Mouse (Mus musculus): ENCODE results near the gene Aqp3. TPM values are rescaled to one million over a fixed set of nuclear protein-coding genes. Genes with fewer than 3 reads are reported as not detected.
A peak's percentile ranks its signal among the peaks of the same experiment; 100 is the strongest.

Gene Aqp3
- total and polyA plus RNA-seq, 3 experiments: not detected

- H3K27ac ChIP-seq (ENCODE audit: insufficient read depth, low read depth): no peak overlapping the region
- TF ChIP-seq MAFK (IDR thresholded peaks at IDR 0.05; ENCODE audit: insufficient replicate concordance, low read length): no peak
- no peak for TF ChIP-seq KAT2A (IDR thresholded peaks at IDR 0.05; ENCODE audit: insufficient replicate concordance, low read length)
- TF ChIP-seq TCF12 (IDR thresholded peaks at IDR 0.05; ENCODE audit: low read depth, low read length): no peak
- no peak for TF ChIP-seq ZC3H11A (IDR thresholded peaks at IDR 0.05; ENCODE audit: low read depth, low read length)
- TF ChIP-seq ELF1 (IDR thresholded peaks at IDR 0.05; ENCODE audit: low read depth, low read length): no peak
- no peak for TF ChIP-seq CHD1 (IDR thresholded peaks at IDR 0.05; ENCODE audit: low read depth, low read length)
- TF ChIP-seq CTCF (conservative IDR thresholded peaks at IDR 0.05 in 1 of 2, IDR thresholded peaks at IDR 0.05 in 1 of 2; ENCODE audit: low read depth in 2 of 2, low read length in 2 of 2): no peak
- TF ChIP-seq BHLHE40 (IDR thresholded peaks at IDR 0.05; ENCODE audit: low read depth, low read length): no peak
- no peak for TF ChIP-seq ZNF384 (IDR thresholded peaks at IDR 0.05; ENCODE audit: low read depth, low read length)
- no peak for TF ChIP-seq MAZ (IDR thresholded peaks at IDR 0.05; ENCODE audit: low read depth, low read length)
- H3K4me2 ChIP-seq (ENCODE audit: insufficient read depth, low read depth, poor library complexity, severe bottlenecking): no peak overlapping the region
- H3K36me3 ChIP-seq (replicated peaks in 1 of 2; ENCODE audit: control insufficient read depth in 1 of 2, insufficient read depth in 1 of 2, low read length in 1 of 2): no peaks in the 10 kb centered on the region
- H3K9me3 ChIP-seq (replicated peaks; ENCODE audit: low read length): no peaks in the 10 kb centered on the region
- H3K4me1 ChIP-seq (ENCODE audit: control insufficient read depth in 1 of 2, insufficient read depth in 2 of 2): peaks cover 0 to 10% of the 10 kb centered on the region in 2 experiments; a peak in 2 of 4 replicates
- H3K79me2 ChIP-seq (replicated peaks; ENCODE audit: control insufficient read depth, extremely low read depth, insufficient read depth, poor library complexity, severe bottlenecking): peaks cover 12% of the 10 kb centered on the region
- dilution Hi-C loops (cut with MboI; ENCODE audit: extremely low pct_ligation_motif_present, extremely low pct_unique_long_range_greater_than_20kb, low sequenced_read_pairs) (no loop called here), in situ Hi-C loops (cut with MboI; ENCODE audit: low pct_ligation_motif_present, low pct_unique_long_range_greater_than_20kb, low sequenced_read_pairs) (loop anchor here (5.0 kb wide), 1 partner anchor 35 kb away; no protein-coding TSS in a partner anchor)
- DNase-seq (ENCODE audit: extremely low read depth): no peak
- H3K27me3 ChIP-seq (replicated peaks): no peaks in the 10 kb centered on the region
- H3K4me3 ChIP-seq (replicated peaks in 1 of 3; ENCODE audit: low read depth in 2 of 3, low read length in 2 of 3, poor library complexity in 1 of 3): no peak overlapping the region
- H3K9ac ChIP-seq (ENCODE audit: insufficient read depth, low read depth): no peak overlapping the region
Observed at GRCm38 (mm10) chr4:41132471-41132870, 34.5 kb upstream of the Aqp3 start.

GRCm38 (mm10) chr4:41129836-41130235 is 31.9 kb upstream of the Aqp3 start:
- Histone ChIP-seq H3K4me1 (ENCODE audit: control insufficient read depth in 1 of 2, insufficient read depth in 2 of 2) (peaks cover 0 to 6% of the 10 kb centered on the region in 2 experiments; a peak in 2 of 4 replicates), H3K9ac (ENCODE audit: insufficient read depth, low read depth) (no peak overlapping the region), H3K27me3 (replicated peaks) (no peaks in the 10 kb centered on the region), H3K4me2 (ENCODE audit: insufficient read depth, low read depth, poor library complexity, severe bottlenecking) (no peak overlapping the region), H3K79me2 (replicated peaks; ENCODE audit: control insufficient read depth, extremely low read depth, insufficient read depth, poor library complexity, severe bottlenecking) (no peaks in the 10 kb centered on the region), H3K36me3 (replicated peaks in 1 of 2; ENCODE audit: control insufficient read depth in 1 of 2, insufficient read depth in 1 of 2, low read length in 1 of 2) (no peaks in the 10 kb centered on the region), H3K9me3 (replicated peaks; ENCODE audit: low read length) (no peaks in the 10 kb centered on the region), H3K4me3 (replicated peaks in 1 of 3; ENCODE audit: low read depth in 2 of 3, low read length in 2 of 3, poor library complexity in 1 of 3) (no peak overlapping the region), H3K27ac (ENCODE audit: insufficient read depth, low read depth) (no peak overlapping the region)
- in situ Hi-C loops (cut with MboI; ENCODE audit: low pct_ligation_motif_present, low pct_unique_long_range_greater_than_20kb, low sequenced_read_pairs): loop anchor here (5.0 kb wide), 1 partner anchor 37 kb away; no protein-coding TSS in a partner anchor
- dilution Hi-C loops (cut with MboI; ENCODE audit: extremely low pct_ligation_motif_present, extremely low pct_unique_long_range_greater_than_20kb, low sequenced_read_pairs): no loop called here
- no peak for DNase-seq (ENCODE audit: extremely low read depth)
- TF ChIP-seq ZNF384 (IDR thresholded peaks at IDR 0.05; ENCODE audit: low read depth, low read length) (no peak), MAFK (IDR thresholded peaks at IDR 0.05; ENCODE audit: insufficient replicate concordance, low read length) (no peak)

- H3K4me3 ChIP-seq (replicated peaks in 1 of 3; ENCODE audit: low read depth in 2 of 3, low read length in 2 of 3, poor library complexity in 1 of 3): no peak overlapping the region
- no peak overlapping the region for H3K9ac ChIP-seq (ENCODE audit: insufficient read depth, low read depth)
Observed at GRCm38 (mm10) chr4:41129406-41129805, 31.4 kb upstream of the Aqp3 start.

More at GRCm38 (mm10) chr4:41129406-41129805, 31.4 kb upstream of the Aqp3 start:
- in situ Hi-C loops (cut with MboI; ENCODE audit: low pct_ligation_motif_present, low pct_unique_long_range_greater_than_20kb, low sequenced_read_pairs): no loop called here
- H3K27ac ChIP-seq (ENCODE audit: insufficient read depth, low read depth): no peak overlapping the region
- dilution Hi-C loops (cut with MboI; ENCODE audit: extremely low pct_ligation_motif_present, extremely low pct_unique_long_range_greater_than_20kb, low sequenced_read_pairs): no loop called here
- H3K79me2 ChIP-seq (replicated peaks; ENCODE audit: control insufficient read depth, extremely low read depth, insufficient read depth, poor library complexity, severe bottlenecking): no peaks in the 10 kb centered on the region
- no peaks in the 10 kb centered on the region for H3K9me3 ChIP-seq (replicated peaks; ENCODE audit: low read length)
- peak; percentile 75 for DNase-seq (ENCODE audit: extremely low read depth)
- H3K27me3 ChIP-seq (replicated peaks): no peaks in the 10 kb centered on the region
- no peak overlapping the region for H3K4me2 ChIP-seq (ENCODE audit: insufficient read depth, low read depth, poor library complexity, severe bottlenecking)
- TF ChIP-seq CTCF (conservative IDR thresholded peaks at IDR 0.05 in 1 of 2, IDR thresholded peaks at IDR 0.05 in 1 of 2; ENCODE audit: low read depth in 2 of 2, low read length in 2 of 2): peak; percentile 56 to 96; a peak in 3 of 4 replicates
- TF ChIP-seq MAFK (IDR thresholded peaks at IDR 0.05; ENCODE audit: insufficient replicate concordance, low read length): no peak
- peak; percentile 61 for TF ChIP-seq ZC3H11A (IDR thresholded peaks at IDR 0.05; ENCODE audit: low read depth, low read length)
- no peak for TF ChIP-seq IRF4 (IDR thresholded peaks at IDR 0.05; ENCODE audit: low read depth, low read length)
- no peak for TF ChIP-seq JUN (IDR thresholded peaks at IDR 0.05; ENCODE audit: insufficient read depth, low read depth, low read length)
- no peak for TF ChIP-seq TCF12 (IDR thresholded peaks at IDR 0.05; ENCODE audit: low read depth, low read length)
- TF ChIP-seq E2F4 (IDR thresholded peaks at IDR 0.05; ENCODE audit: insufficient replicate concordance, low read depth, low read length): no peak
- peak; percentile 99 for TF ChIP-seq RAD21 (IDR thresholded peaks at IDR 0.05; ENCODE audit: low read depth, low read length)
- TF ChIP-seq BHLHE40 (IDR thresholded peaks at IDR 0.05; ENCODE audit: low read depth, low read length): no peak
- TF ChIP-seq MAZ (IDR thresholded peaks at IDR 0.05; ENCODE audit: low read depth, low read length): no peak
- no peak for TF ChIP-seq POLR2A (IDR thresholded peaks at IDR 0.05; ENCODE audit: low read depth, low read length)
- TF ChIP-seq SMC3 (IDR thresholded peaks at IDR 0.05; ENCODE audit: low read depth, low read length): peak; percentile 90
- no peaks in the 10 kb centered on the region for H3K36me3 ChIP-seq (replicated peaks in 1 of 2; ENCODE audit: control insufficient read depth in 1 of 2, insufficient read depth in 1 of 2, low read length in 1 of 2)
- peaks cover 0 to 2% of the 10 kb centered on the region in 2 experiments; a peak in 2 of 4 replicates for H3K4me1 ChIP-seq (ENCODE audit: control insufficient read depth in 1 of 2, insufficient read depth in 2 of 2)

Data from CH12.LX (cell line).